Mouse (Mus musculus) stomach, embryonic 14.5 days (tissue): Measurements from ENCODE around the gene Lonrf2. TPM values are rescaled to one million over a fixed set of nuclear protein-coding genes. Genes with fewer than 3 reads are reported as not detected.

Experiments used
- ATAC-seq: fragments of 200-750 bp; cut with Nextera tagmentation; 2 replicates; pipeline ENCODE4 v1.8.0; 2017; ENCODE audit warnings: low read depth, moderate TSS enrichment; ENCODE audit not compliant: insufficient number of reproducible peaks, insufficient read depth, low FRiP score
- H3K27ac ChIP-seq: fragments of 300-500 bp; sonication (generic); 2 replicates; pipeline ENCODE4 v1.5.1; 2014; ENCODE audit warnings: mild to moderate bottlenecking, low read length, moderate library complexity, mixed read lengths
- H3K27me3 ChIP-seq: fragments of 300-500 bp; sonication (generic); 2 replicates; pipeline ENCODE4 v1.6.1; 2014; ENCODE audit warnings: low read length, control low read depth, mixed read lengths; ENCODE audit not compliant: control insufficient read depth, insufficient read depth
- H3K36me3 ChIP-seq: fragments of 300-500 bp; sonication (generic); 2 replicates; pipeline ENCODE4 v1.6.1; 2014; ENCODE audit warnings: mild to moderate bottlenecking, control low read depth, low read length, moderate library complexity, mixed read lengths; ENCODE audit not compliant: control insufficient read depth, insufficient read depth
- H3K4me1 ChIP-seq: fragments of 300-500 bp; sonication (generic); 2 replicates; pipeline ENCODE4 v1.6.1; 2014; ENCODE audit warnings: low read length, control low read depth, mixed read lengths; ENCODE audit not compliant: control insufficient read depth, insufficient read depth
- H3K4me2 ChIP-seq: fragments of 300-500 bp; sonication (generic); replicated peaks from 2 replicates; pipeline ENCODE4 v1.6.1; 2014; ENCODE audit warnings: low read depth, low read length, control low read depth
- H3K4me3 ChIP-seq: fragments of 300-500 bp; sonication (generic); 2 replicates; pipeline ENCODE4 v1.5.1; 2014; ENCODE audit warnings: low read depth, low read length, control low read depth
- H3K9ac ChIP-seq: fragments of 300-500 bp; sonication (generic); replicated peaks from 2 replicates; pipeline ENCODE4 v1.6.1; 2014; ENCODE audit warnings: low read depth, mild to moderate bottlenecking, control low read depth, low read length, moderate library complexity, mixed read lengths
- H3K9me3 ChIP-seq: fragments of 300-500 bp; sonication (generic); 2 replicates; pipeline ENCODE4 v1.6.1; 2016; ENCODE audit warnings: low read depth, low read length, control low read depth; ENCODE audit not compliant: control insufficient read depth
- WGBS: fragments of 180-500 bp; shearing (Covaris S2); extraction: QIAGEN DNeasy Blood & Tissue Kit; methylation state at CpG from one replicate; pipeline ENCODE4 v1.1.7; 2014; 5-methylcytosine and 5-hydroxymethylcytosine counted together
- polyA plus RNA-seq: library from polyadenylated mRNA; unstranded; fragments of >200 nt; fragmentation: Nextera tagmentation; extraction: Ambion mirVana; gene quantifications from 2 replicates; pipeline ENCODE4 v1.2.1, GENCODE M21; 2014

Gene Lonrf2
- polyA plus RNA-seq, 1 experiment from 2014 or later, result 2.0 TPM

GRCm38 (mm10) chr1:38869398-38870195 is 33.1 kb upstream of the Lonrf2 start:
- Histone ChIP-seq H3K4me1 (0 out of 2 replicates have a peak, but pooled peaks cover 3% of the 10 kb centered on the region), H3K9me3 (no peaks in the 10 kb centered on the region), H3K27ac (no peak overlapping the region), H3K9ac (no peak overlapping the region), H3K4me3 (no peak overlapping the region), H3K36me3 (no peaks in the 10 kb centered on the region), H3K4me2 (no peak overlapping the region), H3K27me3 (no peaks in the 10 kb centered on the region)
- ATAC-seq, result no peak
- 46% methylated on average over 13 of the region's 13 CpGs for WGBS

- ATAC-seq, result no peak
- Histone ChIP-seq H3K4me3 (no peak overlapping the region), H3K4me1 (0 out of 2 replicates have a peak, but pooled peaks cover 3% of the 10 kb centered on the region), H3K36me3 (no peaks in the 10 kb centered on the region), H3K9ac (no peak overlapping the region), H3K4me2 (no peak overlapping the region), H3K27ac (no peak overlapping the region), H3K9me3 (no peaks in the 10 kb centered on the region), H3K27me3 (no peaks in the 10 kb centered on the region)
- 86% methylated on average over 5 of the region's 5 CpGs for WGBS
Measured at GRCm38 (mm10) chr1:38866242-38866641, 29.7 kb upstream of the Lonrf2 start.

GRCm38 (mm10) chr1:38864341-38864740 is 27.8 kb upstream of the Lonrf2 start:
- no peak overlapping the region for H3K9ac ChIP-seq
- no peak overlapping the region for H3K4me3 ChIP-seq
- no peaks in the 10 kb centered on the region for H3K9me3 ChIP-seq
- ATAC-seq, result no peak
- no peaks in the 10 kb centered on the region for H3K4me1 ChIP-seq
- no peak overlapping the region for H3K4me2 ChIP-seq
- no peak overlapping the region for H3K27ac ChIP-seq
- H3K27me3 ChIP-seq, result no peaks in the 10 kb centered on the region
- WGBS, result 78% methylated on average over 9 of the region's 9 CpGs
- no peaks in the 10 kb centered on the region for H3K36me3 ChIP-seq

GRCm38 (mm10) chr1:38862213-38862612 is 25.7 kb upstream of the Lonrf2 start:
- H3K4me1 ChIP-seq, result no peaks in the 10 kb centered on the region
- 16% methylated on average over 4 of the region's 4 CpGs for WGBS
- H3K36me3 ChIP-seq, result no peaks in the 10 kb centered on the region
- no peak overlapping the region for H3K4me2 ChIP-seq
- no peak overlapping the region for H3K4me3 ChIP-seq
- H3K27ac ChIP-seq, result no peak overlapping the region
- H3K9ac ChIP-seq, result no peak overlapping the region
- no peaks in the 10 kb centered on the region for H3K9me3 ChIP-seq
- no peaks in the 10 kb centered on the region for H3K27me3 ChIP-seq
- no peak for ATAC-seq

DNA sequence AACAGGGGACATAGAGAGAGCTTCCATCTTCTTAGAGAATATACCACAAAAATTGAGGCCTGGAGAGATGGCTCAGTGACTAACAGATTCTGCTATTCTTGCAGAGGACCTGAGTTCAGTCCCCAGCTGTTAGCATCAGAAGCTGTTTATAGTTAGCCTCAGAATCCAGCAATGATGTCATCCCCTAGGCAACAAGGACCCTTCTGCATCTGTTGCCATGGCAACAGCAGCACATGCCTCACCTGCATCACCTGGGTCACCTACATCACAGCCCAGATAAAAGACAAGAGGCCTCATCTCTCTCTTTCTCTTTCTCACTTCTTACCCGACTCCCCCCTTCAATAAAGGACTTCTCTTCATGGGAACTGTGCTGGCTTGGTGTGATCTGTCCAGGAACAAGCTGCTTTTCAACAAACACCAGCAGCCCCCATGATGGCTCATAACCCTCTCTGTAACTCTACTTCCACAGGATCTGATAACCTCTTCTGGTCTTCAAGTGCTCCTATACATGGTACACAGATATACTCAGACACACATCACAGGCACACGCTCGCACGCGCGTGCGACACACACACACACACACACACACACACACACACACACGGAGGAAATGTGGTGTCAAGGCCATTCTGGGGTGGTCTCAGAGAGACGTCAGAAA is 24.5 kb upstream of the Lonrf2 start:
- Histone ChIP-seq H3K4me1 (no peaks in the 10 kb centered on the region), H3K27ac (no peak overlapping the region), H3K36me3 (no peaks in the 10 kb centered on the region), H3K4me3 (no peak overlapping the region), H3K27me3 (no peaks in the 10 kb centered on the region), H3K9ac (no peak overlapping the region), H3K4me2 (no peak overlapping the region), H3K9me3 (no peaks in the 10 kb centered on the region)
- WGBS, result 85% methylated on average over 9 of the region's 9 CpGs
- no peak for ATAC-seq

DNA sequence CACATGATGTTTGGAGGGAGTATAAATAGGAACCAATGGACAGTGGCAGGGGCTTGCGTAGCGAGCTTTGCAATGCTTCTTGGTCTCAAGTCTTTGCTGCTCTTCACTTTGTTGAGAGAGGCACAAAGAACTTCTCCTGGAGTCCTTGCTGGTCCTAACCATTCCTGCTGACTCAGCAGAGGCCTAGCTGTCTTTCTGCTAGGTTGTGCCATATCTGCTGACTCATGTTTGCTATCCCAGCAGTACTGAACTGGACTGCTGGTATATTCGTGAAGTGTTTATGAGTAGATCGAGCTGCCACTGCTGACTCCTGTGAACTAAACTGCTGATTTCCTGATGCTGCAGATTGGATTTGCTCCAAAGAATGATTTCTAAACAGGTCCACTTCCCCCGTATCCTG is 23.7 kb upstream of the Lonrf2 start:
- Histone ChIP-seq H3K9ac (no peak overlapping the region), H3K36me3 (no peaks in the 10 kb centered on the region), H3K9me3 (no peaks in the 10 kb centered on the region), H3K27me3 (no peaks in the 10 kb centered on the region), H3K4me2 (no peak overlapping the region), H3K4me3 (no peak overlapping the region), H3K27ac (no peak overlapping the region), H3K4me1 (no peaks in the 10 kb centered on the region)
- WGBS, result 66% methylated on average over 5 of the region's 5 CpGs
- no peak for ATAC-seq

- H3K4me3 ChIP-seq, result no peak overlapping the region
- H3K4me2 ChIP-seq, result no peak overlapping the region
- WGBS, result 19% methylated on average over 3 of the region's 3 CpGs
- no peaks in the 10 kb centered on the region for H3K9me3 ChIP-seq
- no peak overlapping the region for H3K9ac ChIP-seq
- no peak overlapping the region for H3K27ac ChIP-seq
- ATAC-seq, result no peak
- no peaks in the 10 kb centered on the region for H3K4me1 ChIP-seq
- H3K36me3 ChIP-seq, result no peaks in the 10 kb centered on the region
- no peaks in the 10 kb centered on the region for H3K27me3 ChIP-seq
Measured at GRCm38 (mm10) chr1:38856196-38856595, 19.7 kb upstream of the Lonrf2 start.

- H3K27me3 ChIP-seq, result no peaks in the 10 kb centered on the region
- no peak for ATAC-seq
- no peaks in the 10 kb centered on the region for H3K9me3 ChIP-seq
- H3K4me3 ChIP-seq, result no peak overlapping the region
- 58% methylated on average over 2 of the region's 2 CpGs for WGBS
- H3K36me3 ChIP-seq, result no peaks in the 10 kb centered on the region
- H3K4me1 ChIP-seq, result no peaks in the 10 kb centered on the region
- H3K27ac ChIP-seq, result no peak overlapping the region
- no peak overlapping the region for H3K4me2 ChIP-seq
- no peak overlapping the region for H3K9ac ChIP-seq
Measured at GRCm38 (mm10) chr1:38852250-38852649, 15.7 kb upstream of the Lonrf2 start.
